Comparison of ENCODE assay signal across 12 mouse cellular contexts in the genomic region with DNA sequence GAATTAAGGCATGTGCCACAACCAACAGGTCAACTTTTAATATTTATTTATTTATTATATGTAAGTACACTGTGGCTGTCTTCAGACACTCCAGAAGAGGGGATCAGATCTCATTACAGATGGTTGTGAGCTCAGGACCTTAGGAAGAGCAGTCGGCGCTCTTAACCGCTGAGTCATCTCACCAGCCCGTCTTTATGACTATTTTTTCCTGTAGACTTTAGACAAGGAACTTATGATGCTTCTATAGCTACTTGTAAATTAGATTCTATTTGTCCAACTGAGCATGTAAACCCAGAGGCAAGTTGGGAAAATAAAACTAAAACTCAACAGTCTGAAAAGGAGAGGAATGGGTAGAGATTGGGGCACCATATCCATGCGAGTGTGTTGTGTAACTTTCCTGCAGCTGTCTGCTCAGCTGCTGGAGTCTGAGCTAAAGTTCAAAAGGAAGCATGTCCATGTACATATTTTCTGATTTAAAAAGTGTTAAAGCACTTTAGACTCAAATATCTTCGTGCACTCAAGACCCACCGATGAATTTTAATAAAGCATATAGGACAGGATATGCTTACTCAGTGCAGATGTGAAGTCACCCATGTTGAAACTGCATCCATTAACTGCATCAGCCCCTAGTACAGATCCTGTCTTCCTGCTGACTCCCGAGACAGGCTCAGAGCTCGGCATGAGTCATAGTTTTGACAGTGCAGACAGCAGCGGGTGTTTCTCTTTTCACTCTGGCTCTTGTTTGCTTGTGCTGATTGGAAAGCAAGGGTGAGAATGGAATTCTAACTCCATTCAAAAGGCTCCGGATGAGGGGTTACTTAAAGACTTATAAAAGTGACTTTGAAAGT.
DNase-seq lines count a peak whose midpoint lies in the region; ATAC-seq lines count a peak whose summit lies in the region.
"Had no signal": no experiment of that assay in that cellular context is flagged by ENCODE, and none has a peak within 500 bp of the region (broad histone marks: within the 10 kb centered on the region; RNA-seq: fewer than 3 reads in every experiment).

No protein-coding gene starts in this region.

- WGBS in intestine, embryonic 16.5 days: 55% methylated on average over 11 of the region's 11 CpGs
- WGBS in midbrain, embryonic 15.5 days: 61% methylated on average over 11 of the region's 11 CpGs

- peak; percentile 74 for ATAC-seq in intestine, embryonic 16.5 days
- no peak for ATAC-seq in midbrain, embryonic 15.5 days (replicated peaks)

- no peak overlapping the region for H3K4me3 ChIP-seq in intestine, embryonic 16.5 days (ENCODE audit: low read length)
- H3K4me3 ChIP-seq in midbrain, embryonic 15.5 days: no peak overlapping the region
- H3K4me3 ChIP-seq: hindbrain, embryonic 10.5 days; layer of hippocampus, adult 2 months; neural tube, embryonic 15.5 days had no signal

- no peaks in the 10 kb centered on the region for H3K27me3 ChIP-seq in intestine, embryonic 16.5 days (replicated peaks; ENCODE audit: control insufficient read depth, insufficient read depth, low read length)
- no peaks in the 10 kb centered on the region for H3K27me3 ChIP-seq in midbrain, embryonic 15.5 days (replicated peaks)
- H3K27me3 ChIP-seq: neural tube, embryonic 15.5 days had no signal

- no peaks in the 10 kb centered on the region for H3K9me3 ChIP-seq in intestine, embryonic 16.5 days (ENCODE audit: control insufficient read depth, low read length)
- H3K9me3 ChIP-seq in midbrain, embryonic 15.5 days: no peaks in the 10 kb centered on the region
- H3K9me3 ChIP-seq: G1E; hindbrain, embryonic 10.5 days; neural tube, embryonic 15.5 days had no signal

- peak; percentile 32 to 43 for DNase-seq in heart, adult 9 months (ENCODE audit: low spot score in 2 of 2)
- DNase-seq in heart, postnatal 36 days: no peak
- peak; percentile 92 for DNase-seq in 3T3-L1 (ENCODE audit: low read depth, low spot score)
- peak; percentile 43 for DNase-seq in R1 (ENCODE audit: low read depth, low spot score)
- no peak for DNase-seq in testis, postnatal 14 days (ENCODE audit: low spot score)
- DNase-seq in layer of hippocampus, postnatal 14 days (ENCODE audit: low spot score in 2 of 2): no peak

- no peak overlapping the region for H3K9ac ChIP-seq in intestine, embryonic 16.5 days (ENCODE audit: low read depth, low read length)
- no peak overlapping the region for H3K9ac ChIP-seq in midbrain, embryonic 15.5 days
- H3K9ac ChIP-seq: neural tube, embryonic 15.5 days had no signal

- H3K4me2 ChIP-seq in intestine, embryonic 16.5 days (ENCODE audit: low read depth, low read length): no peak overlapping the region
- no peak overlapping the region for H3K4me2 ChIP-seq in midbrain, embryonic 15.5 days
- H3K4me2 ChIP-seq: neural tube, embryonic 15.5 days had no signal

- intact Hi-C loops in heart, postnatal 36 days (cut with DNase I): no loop called here

- H3K27ac ChIP-seq in intestine, embryonic 16.5 days (ENCODE audit: low read length): no peak overlapping the region
- no peak overlapping the region for H3K27ac ChIP-seq in midbrain, embryonic 15.5 days
- H3K27ac ChIP-seq: hindbrain, embryonic 10.5 days; layer of hippocampus, adult 2 months; neural tube, embryonic 15.5 days had no signal

- H3K4me1 ChIP-seq in intestine, embryonic 16.5 days (ENCODE audit: control insufficient read depth, insufficient read depth, low read length): no peaks in the 10 kb centered on the region
- H3K4me1 ChIP-seq in midbrain, embryonic 15.5 days: no peaks in the 10 kb centered on the region
- H3K4me1 ChIP-seq: hindbrain, embryonic 10.5 days; neural tube, embryonic 15.5 days had no signal

- no peaks in the 10 kb centered on the region for H3K36me3 ChIP-seq in intestine, embryonic 16.5 days (ENCODE audit: control insufficient read depth, insufficient read depth, low read length)
- H3K36me3 ChIP-seq in midbrain, embryonic 15.5 days (replicated peaks): no peaks in the 10 kb centered on the region
- H3K36me3 ChIP-seq: G1E; hindbrain, embryonic 10.5 days; neural tube, embryonic 15.5 days had no signal

Comparison
In these comparisons a context has a peak if more than half of its experiments do, and no peak if none do; other contexts are left out.
1. DNase-seq: peak in heart, adult 9 months (2 of 2), 3T3-L1 (single experiment) and R1 (single experiment); none in heart, postnatal 36 days (0 of 2), testis, postnatal 14 days (single experiment) and layer of hippocampus, postnatal 14 days (0 of 2).